Mouse (Mus musculus) hindbrain, embryonic 12.5 days (tissue): Measurements from ENCODE around the gene Tes. TPM values are rescaled to one million over a fixed set of nuclear protein-coding genes. Genes with fewer than 3 reads are reported as not detected.
"Not testable (repeated sequence)": the region's sequence is repeated elsewhere in the genome, so short reads cannot be mapped to it uniquely, and the experiment has no call there.

Source experiments
- ATAC-seq: fragments of 200-750 bp; cut with Nextera tagmentation; 2 replicates; pipeline ENCODE4 v1.8.0; 2017; ENCODE audit warnings: moderate TSS enrichment; ENCODE audit not compliant: low FRiP score
- H3K27ac ChIP-seq: fragments of 300-500 bp; sonication (generic); 2 replicates; pipeline ENCODE4 v1.5.1; 2016; ENCODE audit warnings: mild to moderate bottlenecking
- H3K27me3 ChIP-seq: fragments of 300-500 bp; sonication (generic); 2 replicates; pipeline ENCODE4 v1.6.1; 2016; ENCODE audit warnings: mild to moderate bottlenecking
- H3K36me3 ChIP-seq: fragments of 300-500 bp; sonication (generic); 2 replicates; pipeline ENCODE4 v1.6.1; 2016; ENCODE audit warnings: mild to moderate bottlenecking
- H3K4me1 ChIP-seq: fragments of 300-500 bp; sonication (generic); 2 replicates; pipeline ENCODE4 v1.6.1; 2016
- H3K4me2 ChIP-seq: fragments of 300-500 bp; sonication (generic); replicated peaks from 2 replicates; pipeline ENCODE4 v1.6.1; 2016; ENCODE audit warnings: mild to moderate bottlenecking
- H3K4me3 ChIP-seq: fragments of 300-500 bp; sonication (generic); 2 replicates; pipeline ENCODE4 v1.5.1; 2016; ENCODE audit warnings: mild to moderate bottlenecking
- H3K9ac ChIP-seq: fragments of 300-500 bp; sonication (generic); 2 replicates; pipeline ENCODE4 v1.6.1; 2016; ENCODE audit warnings: mild to moderate bottlenecking, moderate library complexity
- H3K9me3 ChIP-seq: fragments of 300-500 bp; sonication (generic); replicated peaks from 2 replicates; pipeline ENCODE4 v1.6.1; 2016; ENCODE audit warnings: mild to moderate bottlenecking
- WGBS: fragments of 180-500 bp; shearing (Covaris S2); methylation state at CpG from one replicate; pipeline ENCODE4 v1.1.7; 2016; 5-methylcytosine and 5-hydroxymethylcytosine counted together
- polyA plus RNA-seq: library from polyadenylated mRNA; unstranded; fragments of >200 nt; fragmentation: Nextera tagmentation; extraction: Ambion mirVana; gene quantifications from 2 replicates; pipeline ENCODE4 v1.2.1, GENCODE M21; 2016

Tes gene
- polyA plus RNA-seq, 1 experiment from 2014 or later = 58.5 TPM

- peaks cover 7% of the 10 kb centered on the region for H3K27me3 ChIP-seq
- WGBS = 80% methylated on average over 2 of the region's 2 CpGs
- no peak for ATAC-seq
These were observed 4.8 kb upstream of the Tes start for GRCm38 (mm10) chr6:17060154-17060553.

GRCm38 (mm10) chr6:17061826-17062225 lies 3.1 kb upstream of the Tes start:
- H3K4me3 ChIP-seq, H3K9ac ChIP-seq, H3K27ac ChIP-seq, H3K4me1 ChIP-seq, ATAC-seq, H3K9me3 ChIP-seq, H3K36me3 ChIP-seq, H3K4me2 ChIP-seq: not testable (repeated sequence)
- 83% methylated on average over 4 of the region's 4 CpGs for WGBS
- peaks cover 13% of the 10 kb centered on the region for H3K27me3 ChIP-seq

More at GRCm38 (mm10) chr6:17060154-17060553, 4.8 kb upstream of the Tes start:
- no peaks in the 10 kb centered on the region for H3K9me3 ChIP-seq
- H3K9ac ChIP-seq = no peak overlapping the region
- no peaks in the 10 kb centered on the region for H3K4me1 ChIP-seq
- no peaks in the 10 kb centered on the region for H3K36me3 ChIP-seq
- no peak overlapping the region for H3K4me3 ChIP-seq
- H3K27ac ChIP-seq = no peak overlapping the region
- no peak overlapping the region for H3K4me2 ChIP-seq

- H3K36me3 ChIP-seq = no peaks in the 10 kb centered on the region
- H3K9ac ChIP-seq = no peak overlapping the region
- ATAC-seq = no peak
- H3K9me3 ChIP-seq = no peaks in the 10 kb centered on the region
- H3K4me2 ChIP-seq = no peak overlapping the region
- 0 out of 2 replicates have a peak, but pooled peaks cover 3% of the 10 kb centered on the region for H3K4me1 ChIP-seq
- 57% methylated on average over 6 of the region's 6 CpGs for WGBS
- no peak overlapping the region for H3K4me3 ChIP-seq
- peaks cover 13% of the 10 kb centered on the region for H3K27me3 ChIP-seq
- no peak overlapping the region for H3K27ac ChIP-seq
These were observed 2.6 kb upstream of the Tes start for GRCm38 (mm10) chr6:17062366-17062765.

GRCm38 (mm10) chr6:17065791-17066169 lies 831 bp downstream of the Tes start:
- Histone ChIP-seq H3K9ac (peak overlapping the region; percentile 78), H3K9me3 (no peaks in the 10 kb centered on the region), H3K36me3 (no peaks in the 10 kb centered on the region), H3K4me1 (0 out of 2 replicates have a peak, but pooled peaks cover 3% of the 10 kb centered on the region), H3K4me3 (peak overlapping the region; percentile 77), H3K27me3 (peaks cover 13% of the 10 kb centered on the region), H3K4me2 (peak overlapping the region; percentile 87), H3K27ac (no peak overlapping the region)
- ATAC-seq = no peak
- 6% methylated on average over 12 of the region's 12 CpGs for WGBS

- ATAC-seq = no peak
- H3K36me3 ChIP-seq = no peaks in the 10 kb centered on the region
- H3K9me3 ChIP-seq = no peaks in the 10 kb centered on the region
- H3K9ac ChIP-seq = no peak overlapping the region
- 63% methylated on average over 11 of the region's 11 CpGs for WGBS
- H3K4me1 ChIP-seq = 0 out of 2 replicates have a peak, but pooled peaks cover 3% of the 10 kb centered on the region
- peak overlapping the region; percentile 87 for H3K4me2 ChIP-seq
- peaks cover 13% of the 10 kb centered on the region for H3K27me3 ChIP-seq
- peak overlapping the region; percentile 77 for H3K4me3 ChIP-seq
- H3K27ac ChIP-seq = no peak overlapping the region
These were observed 1.4 kb downstream of the Tes start for GRCm38 (mm10) chr6:17066211-17066940.

- H3K4me3 ChIP-seq = no peak overlapping the region
- H3K4me2 ChIP-seq = no peak overlapping the region
- ATAC-seq = no peak
- H3K36me3 ChIP-seq = no peaks in the 10 kb centered on the region
- no peak overlapping the region for H3K27ac ChIP-seq
- H3K9ac ChIP-seq = no peak overlapping the region
- no peaks in the 10 kb centered on the region for H3K27me3 ChIP-seq
- H3K9me3 ChIP-seq = no peaks in the 10 kb centered on the region
- WGBS = 93% methylated on average over 3 of the region's 3 CpGs
- no peaks in the 10 kb centered on the region for H3K4me1 ChIP-seq
These were observed 7.0 kb downstream of the Tes start for GRCm38 (mm10) chr6:17071899-17072298.

GRCm38 (mm10) chr6:17072338-17072737 lies 7.4 kb downstream of the Tes start:
- H3K36me3 ChIP-seq = no peaks in the 10 kb centered on the region
- WGBS = 91% methylated on average over 5 of the region's 5 CpGs
- no peak overlapping the region for H3K4me2 ChIP-seq
- H3K4me3 ChIP-seq = no peak overlapping the region
- H3K4me1 ChIP-seq = peaks cover 1% of the 10 kb centered on the region
- ATAC-seq = no peak
- no peaks in the 10 kb centered on the region for H3K9me3 ChIP-seq
- H3K27me3 ChIP-seq = no peaks in the 10 kb centered on the region
- no peak overlapping the region for H3K27ac ChIP-seq
- no peak overlapping the region for H3K9ac ChIP-seq

GRCm38 (mm10) chr6:17072763-17073484 lies 8.0 kb downstream of the Tes start:
- no peak overlapping the region for H3K4me2 ChIP-seq
- no peaks in the 10 kb centered on the region for H3K27me3 ChIP-seq
- no peaks in the 10 kb centered on the region for H3K9me3 ChIP-seq
- H3K36me3 ChIP-seq = no peaks in the 10 kb centered on the region
- ATAC-seq = no peak
- H3K27ac ChIP-seq = no peak overlapping the region
- 85% methylated on average over 7 of the region's 7 CpGs for WGBS
- peaks cover 7% of the 10 kb centered on the region for H3K4me1 ChIP-seq
- H3K4me3 ChIP-seq = no peak overlapping the region
- H3K9ac ChIP-seq = no peak overlapping the region

- Histone ChIP-seq H3K9ac (no peak overlapping the region), H3K36me3 (no peaks in the 10 kb centered on the region), H3K9me3 (no peaks in the 10 kb centered on the region), H3K27me3 (no peaks in the 10 kb centered on the region), H3K4me3 (no peak overlapping the region), H3K27ac (no peak overlapping the region), H3K4me2 (no peak overlapping the region), H3K4me1 (peaks cover 13% of the 10 kb centered on the region)
- 73% methylated on average over 9 of the region's 9 CpGs for WGBS
- no peak for ATAC-seq
These were observed 12.3 kb downstream of the Tes start for GRCm38 (mm10) chr6:17077270-17077669.

GRCm38 (mm10) chr6:17077720-17078119 lies 12.8 kb downstream of the Tes start:
- WGBS = 8% methylated on average over 3 of the region's 3 CpGs
- Histone ChIP-seq H3K4me2 (no peak overlapping the region), H3K36me3 (no peaks in the 10 kb centered on the region), H3K9ac (no peak overlapping the region), H3K4me3 (no peak overlapping the region), H3K4me1 (peaks cover 13% of the 10 kb centered on the region), H3K9me3 (no peaks in the 10 kb centered on the region), H3K27ac (no peak overlapping the region), H3K27me3 (no peaks in the 10 kb centered on the region)
- no peak for ATAC-seq

- no peak for ATAC-seq
- peaks cover 13% of the 10 kb centered on the region for H3K4me1 ChIP-seq
- H3K27ac ChIP-seq = no peak overlapping the region
- no peak overlapping the region for H3K4me2 ChIP-seq
- 61% methylated on average over 5 of the region's 5 CpGs for WGBS
- no peaks in the 10 kb centered on the region for H3K9me3 ChIP-seq
- no peak overlapping the region for H3K4me3 ChIP-seq
- H3K36me3 ChIP-seq = no peaks in the 10 kb centered on the region
- H3K27me3 ChIP-seq = no peaks in the 10 kb centered on the region
- no peak overlapping the region for H3K9ac ChIP-seq
These were observed 14.4 kb downstream of the Tes start for GRCm38 (mm10) chr6:17079304-17079703.

- no peak for ATAC-seq
- Histone ChIP-seq H3K4me2 (no peak overlapping the region), H3K27ac (no peak overlapping the region), H3K27me3 (no peaks in the 10 kb centered on the region), H3K36me3 (no peaks in the 10 kb centered on the region), H3K4me3 (no peak overlapping the region), H3K4me1 (peaks cover 13% of the 10 kb centered on the region), H3K9me3 (no peaks in the 10 kb centered on the region), H3K9ac (no peak overlapping the region)
- 80% methylated on average over 5 of the region's 5 CpGs for WGBS
These were observed 14.9 kb downstream of the Tes start for GRCm38 (mm10) chr6:17079826-17080225.

GRCm38 (mm10) chr6:17082238-17082637 lies 17.3 kb downstream of the Tes start:
- peaks cover 13% of the 10 kb centered on the region for H3K4me1 ChIP-seq
- no peak overlapping the region for H3K27ac ChIP-seq
- H3K9ac ChIP-seq = no peak overlapping the region
- no peak for ATAC-seq
- no peaks in the 10 kb centered on the region for H3K27me3 ChIP-seq
- 68% methylated on average over 4 of the region's 4 CpGs for WGBS
- H3K4me3 ChIP-seq = no peak overlapping the region
- no peaks in the 10 kb centered on the region for H3K9me3 ChIP-seq
- no peaks in the 10 kb centered on the region for H3K36me3 ChIP-seq
- H3K4me2 ChIP-seq = no peak overlapping the region
